Mouse (Mus musculus): ENCODE data around the gene Mmp10.

Mmp10 gene

GRCm38 (mm10) chr9:7502051-7502450 lies at the start of gene Mmp10:
Gene Mmp10, plus strand, starts transcription at chr9:7502352.
- DNase-seq: no peak

DNA sequence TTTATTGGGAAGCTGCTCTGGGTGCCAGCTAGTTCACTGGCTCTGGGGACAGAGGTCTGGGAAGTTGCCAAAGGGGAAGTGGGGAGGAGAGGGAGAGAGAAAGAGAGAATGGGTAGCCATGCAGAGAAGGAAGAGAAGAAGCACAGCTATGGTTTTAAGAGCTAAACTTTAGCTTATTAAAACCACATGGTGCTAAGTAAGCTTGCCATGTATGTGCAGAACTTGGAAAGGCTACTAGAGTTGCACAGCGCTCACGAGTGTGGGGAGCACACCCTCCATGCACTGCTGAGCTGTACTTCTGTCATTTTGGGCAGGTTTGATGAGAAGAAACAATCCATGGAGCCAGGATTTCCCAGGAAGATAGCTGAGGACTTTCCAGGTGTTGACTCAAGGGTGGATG lies 48.9 kb upstream of the Mmp10 start:
- DNase-seq: no peak

GRCm38 (mm10) chr9:7470262-7470661 lies 31.9 kb upstream of the Mmp10 start:
- DNase-seq: no peak

DNA sequence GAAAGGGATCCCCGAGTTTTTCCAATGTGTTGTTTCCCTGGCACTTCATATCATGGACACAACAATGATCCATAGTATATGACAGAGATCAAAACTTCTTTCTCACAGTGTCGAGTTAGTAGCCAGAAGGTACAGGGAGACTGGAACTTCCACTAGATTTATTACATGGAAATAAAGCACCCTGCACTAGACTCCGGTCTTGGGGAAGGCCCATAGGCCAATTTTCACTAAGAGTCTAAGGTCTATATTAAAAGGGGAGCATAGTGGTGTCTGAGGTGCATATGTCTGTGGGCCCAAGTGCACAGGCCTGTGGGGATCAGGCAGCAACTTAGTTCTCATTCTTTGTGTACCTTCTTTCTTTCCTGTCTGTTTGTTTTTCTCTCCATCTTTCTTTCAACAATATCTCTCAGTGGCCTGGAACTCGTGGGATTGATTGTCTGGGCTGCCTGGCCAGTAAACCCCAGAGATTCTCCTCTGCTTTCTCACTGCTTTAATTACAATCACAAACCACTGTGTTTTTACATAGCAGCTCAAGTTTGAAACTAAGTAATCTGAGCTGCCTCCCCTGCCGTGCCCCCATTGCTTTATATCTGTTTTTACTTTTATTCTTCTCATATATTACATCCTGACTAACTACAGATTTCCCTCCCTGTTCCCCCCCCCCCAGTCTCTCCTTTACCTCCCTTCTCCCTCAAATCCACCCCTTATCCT lies 18.3 kb upstream of the Mmp10 start:
- DNase-seq: no peak

DNA sequence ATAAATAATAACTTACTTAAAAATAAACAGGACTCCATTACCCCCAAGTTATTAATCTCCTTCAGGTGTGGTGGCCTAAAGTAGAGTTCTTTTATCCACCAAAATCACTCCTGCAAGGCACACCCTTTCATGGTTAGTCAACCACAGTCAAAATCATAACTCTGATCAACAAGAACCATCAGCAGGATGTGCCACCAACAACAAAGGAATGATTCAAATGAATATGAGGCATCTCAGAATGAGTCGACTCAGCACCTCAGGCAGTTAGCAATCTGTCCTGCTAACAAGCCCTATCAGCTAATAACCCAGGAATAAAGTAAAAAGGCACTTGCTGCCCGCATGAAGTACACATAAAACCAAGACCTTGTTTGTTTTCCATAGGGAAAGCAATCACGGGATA lies 1.0 kb upstream of the Mmp10 start:
- DNase-seq: no peak

- no peak for DNase-seq
Observed at GRCm38 (mm10) chr9:7507321-7507876, 5.2 kb downstream of the Mmp10 start.

DNA sequence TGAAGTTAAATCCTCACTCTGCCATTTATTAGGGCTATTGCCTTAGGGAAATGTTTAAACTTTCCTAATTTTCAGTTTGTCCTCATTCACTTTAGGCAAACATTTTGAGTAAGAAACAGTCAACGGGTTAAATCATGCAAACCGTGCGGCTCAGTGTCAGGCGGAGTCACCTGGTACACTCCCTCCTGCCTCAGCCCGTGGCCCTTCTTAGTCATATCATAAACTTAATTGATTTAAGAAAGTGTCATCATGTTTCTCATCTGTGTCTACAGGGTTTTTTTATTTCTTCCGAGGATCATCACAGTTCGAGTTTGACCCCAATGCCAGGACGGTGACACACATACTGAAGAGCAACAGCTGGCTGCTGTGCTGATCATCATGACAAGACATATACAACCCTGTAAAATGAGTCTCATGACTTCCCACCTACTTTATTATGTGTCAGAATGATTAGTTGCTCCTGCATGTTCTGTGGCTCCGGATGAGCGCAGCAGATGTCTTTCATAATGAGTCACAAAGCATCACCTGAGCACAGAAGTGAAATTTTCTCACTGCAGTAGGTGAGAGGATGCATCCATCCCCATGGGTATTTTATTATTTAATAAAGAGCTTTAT lies 7.6 kb downstream of the Mmp10 start:
- no peak for DNase-seq

DNA sequence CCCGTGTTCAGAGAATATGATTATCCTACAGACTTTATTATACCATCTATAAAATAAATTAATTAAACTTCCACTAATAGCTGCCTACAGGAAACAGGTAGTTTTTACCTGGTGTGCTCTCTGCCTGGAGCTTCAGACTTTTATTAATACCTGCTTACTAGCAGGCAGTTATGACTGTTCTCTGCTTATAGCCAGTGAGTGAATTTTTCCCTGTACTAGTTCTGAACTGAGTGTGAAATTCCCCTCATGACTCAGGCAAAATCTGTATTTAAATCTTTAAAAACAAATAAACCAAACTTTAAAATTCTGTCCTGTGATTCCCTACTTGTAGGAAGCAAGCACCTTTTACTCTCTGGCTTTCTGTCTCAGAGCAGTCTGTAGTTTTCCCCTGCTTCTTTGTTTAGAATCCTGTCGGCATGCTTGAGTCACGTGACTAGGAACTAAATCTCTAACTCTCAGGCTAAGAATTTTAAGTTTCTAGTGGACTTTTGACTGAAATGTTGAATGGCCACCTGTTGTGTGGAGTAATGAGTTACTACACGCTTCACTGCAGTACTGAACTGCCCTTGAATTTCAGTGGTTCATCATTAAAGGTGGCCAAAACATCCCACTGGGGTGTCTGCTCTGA lies 15.9 kb downstream of the Mmp10 start:
- DNase-seq: no peak

GRCm38 (mm10) chr9:7526255-7526940 lies 24.2 kb downstream of the Mmp10 start:
- no peak for DNase-seq

- no peak for DNase-seq
Observed at GRCm38 (mm10) chr9:7542763-7543162, 40.6 kb downstream of the Mmp10 start.

GRCm38 (mm10) chr9:7544923-7545457 lies 42.8 kb downstream of the Mmp10 start:
- DNase-seq: no peak

GRCm38 (mm10) chr9:7545471-7545870 lies 43.3 kb downstream of the Mmp10 start:
- no peak for DNase-seq

DNA sequence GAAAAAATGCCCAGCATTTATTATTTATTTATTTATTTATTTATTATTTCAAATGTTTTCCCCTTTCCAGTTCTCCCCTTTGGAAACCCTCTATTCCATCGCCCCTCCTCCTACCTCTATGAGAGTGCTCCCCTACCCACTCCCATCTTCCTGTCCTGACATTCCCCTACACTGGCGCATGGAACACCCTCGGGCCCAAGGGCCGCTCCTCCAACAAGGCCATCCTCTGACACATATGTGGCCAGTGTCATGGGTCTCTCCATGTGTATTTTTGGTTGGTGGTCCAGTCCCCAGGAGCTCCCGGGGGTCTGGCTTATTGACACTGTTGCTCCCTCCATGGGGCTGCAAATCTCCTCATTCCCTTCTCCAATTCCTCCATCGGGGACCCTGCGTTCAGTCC lies 43.8 kb downstream of the Mmp10 start:
- no peak for DNase-seq

GRCm38 (mm10) chr9:7551943-7552342 lies 49.8 kb downstream of the Mmp10 start:
- DNase-seq: no peak

GRCm38 (mm10) chr9:7553536-7553935 lies 51.4 kb downstream of the Mmp10 start:
- DNase-seq: no peak

DNA sequence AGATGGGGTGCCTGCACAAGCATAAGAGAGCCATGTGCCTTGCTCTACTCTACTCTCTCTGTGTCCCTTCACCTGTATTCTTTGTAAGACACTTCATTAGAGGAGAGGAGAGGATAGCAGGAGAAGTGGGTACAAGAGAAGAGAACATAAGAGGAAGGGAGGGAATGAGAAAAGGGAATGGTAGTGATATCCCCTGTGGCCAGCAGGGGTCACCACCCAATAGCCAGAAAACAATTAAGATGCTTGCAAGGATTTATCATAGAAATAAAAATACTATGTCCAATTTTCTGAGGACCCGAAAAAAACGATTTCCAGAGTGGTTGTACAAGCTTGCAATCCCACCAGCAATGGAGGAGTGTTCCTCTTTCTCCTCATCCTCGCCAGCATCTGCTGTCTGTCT lies 52.2 kb downstream of the Mmp10 start:
- DNase-seq: peak in 1 of 2 experiments; percentile 1

DNA sequence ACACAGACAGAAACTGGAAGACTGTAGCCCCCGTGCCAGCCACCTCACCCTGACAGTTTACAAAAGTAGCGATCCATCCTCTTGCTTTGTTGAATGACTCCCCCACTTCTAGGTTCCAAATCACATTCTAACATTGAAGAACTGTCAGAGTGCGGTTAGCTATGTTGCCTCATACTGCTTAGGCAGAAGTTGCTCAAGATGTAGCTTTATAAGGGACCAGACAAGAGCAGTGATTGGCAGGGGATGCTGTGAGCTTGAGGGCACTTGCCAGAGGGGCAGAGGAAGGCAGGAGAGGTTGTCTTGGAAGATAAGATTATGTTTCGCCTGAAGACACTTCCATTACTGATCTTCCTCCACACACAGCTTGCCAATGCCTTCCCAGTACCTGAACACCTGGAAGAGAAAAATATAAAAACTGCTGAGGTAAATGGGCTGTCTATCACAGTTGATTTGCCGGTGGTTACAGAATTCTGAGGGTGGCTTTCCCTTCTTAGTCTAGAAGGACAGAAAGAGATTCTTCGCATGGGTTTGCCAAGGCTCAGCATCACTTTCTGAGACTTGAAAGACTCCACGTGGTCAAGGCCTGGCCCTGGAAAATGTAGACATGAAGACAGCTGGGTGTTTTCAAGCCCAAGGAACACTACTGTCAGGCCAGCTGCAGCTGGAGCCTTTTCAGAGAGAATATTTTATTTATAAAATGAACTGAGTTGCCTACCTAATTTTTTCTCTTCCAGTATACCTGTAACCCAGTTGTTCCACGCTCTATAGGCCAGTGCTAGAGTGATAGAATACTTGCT lies 56.3 kb downstream of the Mmp10 start, which contains the start of gene Mmp8:
Gene Mmp8, plus strand, starts transcription at position 236 of the 797 bp plus-strand sequence.
- DNase-seq: no peak
